Mouse (Mus musculus): ENCODE results near the gene Vmn2r87.

DNA sequence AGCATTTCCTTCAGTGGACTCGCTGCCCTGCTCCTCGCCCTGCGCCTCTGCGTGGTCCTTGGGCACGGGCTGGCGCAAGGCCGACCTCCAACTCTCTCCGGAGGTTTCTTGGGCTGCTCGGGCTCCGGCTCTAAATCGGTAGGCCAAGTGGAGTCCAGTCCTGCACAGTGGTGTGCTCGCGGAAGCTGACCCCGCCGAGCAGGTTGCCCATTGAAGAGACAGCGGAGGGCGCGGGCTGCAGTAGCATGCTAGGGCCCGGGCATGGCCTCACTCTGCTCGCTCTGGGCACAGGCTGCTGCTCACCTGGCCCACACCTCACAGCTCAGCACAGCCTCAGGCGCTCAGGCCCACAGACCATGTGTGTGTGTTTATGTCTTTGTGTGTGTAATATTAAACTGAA is 52.4 kb downstream of the Vmn2r87 start:
- TF ChIP-seq ZNF384 (IDR thresholded peaks at IDR 0.05; ENCODE audit: low read depth, low read length), result no peak
- TF ChIP-seq CHD2 (IDR thresholded peaks at IDR 0.05; ENCODE audit: low read depth, low read length), result no peak

Measured in ES-E14 (cell line).